Mouse (Mus musculus): ENCODE results near the gene Pde12.

The Pde12 gene

DNA sequence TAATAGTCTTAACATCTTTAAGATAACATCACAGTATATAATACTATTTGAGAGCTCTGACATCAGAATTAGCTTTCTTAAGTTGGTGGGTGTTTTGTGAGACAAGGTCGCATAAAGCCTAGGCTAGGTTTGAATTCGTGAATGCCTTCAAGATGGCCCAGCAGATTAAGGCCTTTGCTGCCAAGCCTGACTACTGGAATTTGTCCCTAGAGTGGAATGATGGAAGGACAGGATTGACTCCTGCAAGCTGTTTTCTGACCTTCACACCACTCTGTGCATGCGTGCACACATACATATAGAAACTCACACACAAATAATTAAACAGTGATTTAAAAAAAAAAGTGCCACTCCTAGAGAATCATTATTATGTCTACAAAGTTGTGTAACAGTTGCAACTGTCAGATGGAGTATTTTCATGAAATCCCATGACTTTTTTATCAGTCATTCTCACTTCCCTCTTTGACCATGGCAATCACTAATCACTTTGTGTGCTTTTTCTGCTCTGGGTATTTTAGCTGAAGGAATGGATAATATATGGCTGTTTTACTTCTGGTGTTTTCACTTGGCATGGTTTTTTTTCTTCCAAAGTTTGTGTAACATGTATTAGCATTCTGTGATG, 26.6 kb downstream of the Pde12 start:
- DNase-seq (ENCODE audit: low spot score in 2 of 2), result no peak

DNA sequence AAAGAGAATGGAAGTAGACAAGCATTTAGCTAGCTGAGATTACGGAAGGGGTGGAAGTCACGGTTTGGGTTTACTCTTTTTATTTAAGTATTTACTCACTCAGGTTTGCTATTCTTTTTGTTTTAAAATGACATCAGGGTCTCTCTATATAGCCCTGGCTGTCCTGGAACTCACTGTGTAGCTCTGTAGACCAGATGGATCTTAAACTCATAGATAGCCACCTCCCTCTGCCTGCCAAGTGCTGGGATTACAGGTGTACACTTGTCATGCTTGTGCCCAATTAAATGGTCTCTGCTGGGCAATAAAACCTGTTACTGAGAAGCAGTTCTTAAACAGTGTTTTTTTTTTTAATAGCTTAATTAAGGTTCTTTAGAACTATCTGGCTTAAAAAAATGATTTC, 29.7 kb downstream of the Pde12 start:
- DNase-seq (ENCODE audit: low spot score in 2 of 2), result no peak

DNA sequence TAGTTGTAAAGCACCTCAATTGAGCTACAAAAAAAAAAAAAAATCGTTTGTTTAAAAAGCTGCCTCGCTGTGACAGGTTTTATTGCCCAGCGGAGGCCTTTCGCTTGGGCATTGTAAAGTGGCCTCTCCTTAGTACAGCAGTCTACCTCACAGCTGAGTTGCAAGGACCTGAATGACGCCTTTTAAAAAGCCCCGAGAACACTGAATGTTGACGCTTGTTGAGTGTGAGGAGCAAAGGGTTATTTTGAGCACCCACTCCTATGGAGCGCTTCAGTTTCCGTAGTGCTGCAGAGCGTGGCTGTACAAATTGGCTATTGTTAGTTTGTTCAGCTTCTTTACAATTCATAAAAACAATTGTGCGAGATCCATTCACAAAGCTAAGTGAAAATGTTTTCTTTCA, 30.4 kb downstream of the Pde12 start:
- DNase-seq (ENCODE audit: low spot score in 2 of 2), result no peak

GRCm38 (mm10) chr14:26638708-26639084, 31.0 kb downstream of the Pde12 start:
- peak; percentile 10 to 14 for DNase-seq (ENCODE audit: low spot score in 2 of 2)

GRCm38 (mm10) chr14:26637851-26638707, 31.6 kb downstream of the Pde12 start, which contains the start of gene Arf4:
Gene Arf4, plus strand, starts transcription at chr14:26638074.
- DNase-seq (ENCODE audit: low spot score in 2 of 2), result peak; percentile 94 to 96

DNA sequence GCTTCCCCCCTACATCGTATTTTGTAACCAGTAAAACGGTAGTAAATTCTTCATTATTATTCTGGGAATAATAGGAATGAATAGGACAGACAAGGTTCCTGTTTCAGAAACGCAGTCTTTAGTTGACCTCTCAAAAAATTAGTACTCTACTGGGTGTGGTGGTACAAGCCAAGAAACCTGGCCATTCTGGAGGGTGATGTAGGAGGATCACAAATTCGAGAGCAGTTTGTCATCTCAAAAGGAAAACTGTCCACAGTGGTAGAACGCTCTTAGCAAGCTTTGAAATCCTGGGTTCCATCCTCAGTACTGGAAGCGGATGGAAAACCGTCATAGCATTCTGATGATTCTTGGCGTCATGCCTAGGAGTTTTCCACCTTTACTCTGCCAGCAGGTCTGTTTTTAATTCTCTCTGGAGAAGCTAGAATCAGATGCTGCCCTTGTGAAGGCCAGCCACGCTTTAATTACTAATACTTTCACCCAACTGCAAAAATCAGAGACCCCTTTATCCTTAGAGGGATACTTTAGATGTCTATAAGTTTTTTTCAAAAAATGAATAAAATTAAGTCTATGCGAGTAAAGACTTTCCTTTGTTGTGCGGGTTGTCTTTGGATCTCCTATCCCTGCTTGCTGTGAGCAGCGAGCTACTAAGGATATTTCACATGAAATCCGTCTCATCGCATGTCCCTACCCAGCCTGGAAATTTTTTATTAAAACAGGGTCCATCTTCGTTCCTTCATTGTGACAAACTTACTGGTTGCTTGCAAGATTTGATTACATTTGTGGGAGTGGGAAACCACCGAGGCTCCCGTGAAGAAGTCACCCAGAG, 32.4 kb downstream of the Pde12 start:
- no peak for DNase-seq (ENCODE audit: low spot score in 2 of 2)

DNA sequence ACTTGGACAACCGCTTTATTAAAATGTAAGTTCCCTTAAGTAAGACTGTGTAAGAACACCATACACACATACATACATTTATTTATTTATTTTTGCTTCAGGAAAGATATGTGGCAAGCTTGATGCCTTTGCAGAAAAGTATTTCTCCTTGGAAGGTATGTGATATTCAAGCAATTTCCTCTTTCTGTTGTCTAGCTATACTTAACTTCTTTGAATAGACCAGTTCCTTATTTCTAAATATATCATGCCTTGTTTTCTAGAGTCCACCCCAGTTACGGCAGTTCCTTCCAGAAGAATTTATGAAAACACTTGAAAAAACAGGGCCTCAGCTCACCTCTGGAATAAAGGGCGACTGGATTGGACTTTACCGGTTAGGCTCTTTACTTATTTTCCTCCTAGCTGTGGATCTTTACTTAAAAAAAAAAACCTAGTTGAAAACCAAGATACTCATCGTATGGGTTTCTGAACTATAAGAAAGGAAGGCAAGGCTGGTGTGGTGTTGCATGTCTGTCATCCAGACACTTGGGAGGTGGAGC, 43.0 kb downstream of the Pde12 start:
- no peak for DNase-seq (ENCODE audit: low spot score in 2 of 2)

GRCm38 (mm10) chr14:26625301-26625700, 44.4 kb downstream of the Pde12 start:
- DNase-seq (ENCODE audit: low spot score in 2 of 2), result no peak

DNA sequence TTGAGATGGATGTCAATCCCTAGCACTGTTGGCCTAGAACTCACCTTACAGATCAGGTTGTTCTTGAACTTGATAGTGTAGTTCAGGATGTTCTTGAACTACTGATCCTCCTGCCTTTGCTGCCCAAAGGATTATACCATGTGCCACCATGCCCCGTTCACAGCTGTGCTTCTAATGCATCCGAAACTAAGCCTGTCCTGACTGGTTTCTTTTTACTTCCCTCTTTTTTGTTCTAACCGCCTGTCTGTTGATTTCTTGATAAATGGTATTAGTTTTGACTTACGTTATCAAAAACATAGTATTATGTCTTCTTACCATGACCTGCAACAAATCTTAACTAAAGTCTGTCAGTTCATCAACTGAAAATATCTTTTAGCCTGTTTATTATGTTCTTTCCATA, 59.0 kb downstream of the Pde12 start:
- DNase-seq (ENCODE audit: low spot score in 2 of 2), result no peak
